Mouse (Mus musculus) MEL (cell line): Measurements from ENCODE around the gene Rala. TPM values are rescaled to one million over a fixed set of nuclear protein-coding genes. Genes with fewer than 3 reads are reported as not detected.

Source experiments
- DNase-seq: peaks from one replicate; pipeline ENCODE4 v3.0.0; 2011; ENCODE audit warnings: low read depth, low spot score
- H3K27ac ChIP-seq: 2 replicates; pipeline ENCODE4 v1.5.1; 2012; ENCODE audit warnings: low read depth, mild to moderate bottlenecking, control low read depth, low read length, moderate library complexity; ENCODE audit not compliant: control insufficient read depth
- H3K27me3 ChIP-seq, 2 experiments: fragments of 150-350 bp in 1 of 2; sonication (generic) in 1 of 2; 2 replicates each; pipeline ENCODE4 v1.6.1; 2012; ENCODE audit warnings: low read length in 2 of 2, mild to moderate bottlenecking in 2 of 2, improper control_type of control experiment in 1 of 2, moderate library complexity in 1 of 2; ENCODE audit not compliant: insufficient read depth in 2 of 2, control insufficient read depth in 1 of 2
- H3K36me3 ChIP-seq, 2 experiments: 2 replicates each; pipeline ENCODE4 v1.6.1; 2012 to 2014; ENCODE audit warnings: low read length in 2 of 2, improper control_type of control experiment in 1 of 2, inconsistent platforms in 1 of 2, mild to moderate bottlenecking in 1 of 2; ENCODE audit not compliant: insufficient read depth in 2 of 2, control insufficient read depth in 1 of 2
- H3K4me1 ChIP-seq, 2 experiments: fragments of 150-350 bp in 1 of 2; sonication (generic) in 1 of 2; 2 replicates each; pipeline ENCODE4 v1.6.1; 2012; ENCODE audit warnings: low read length in 2 of 2, improper control_type of control experiment in 1 of 2, mild to moderate bottlenecking in 1 of 2; ENCODE audit not compliant: insufficient read depth in 2 of 2, control insufficient read depth in 1 of 2
- H3K4me3 ChIP-seq, 2 experiments: fragments of 150-350 bp in 1 of 2; sonication (generic) in 1 of 2; 2 replicates each; pipeline ENCODE4 v1.5.1; 2012; ENCODE audit warnings: low read depth in 2 of 2, low read length in 2 of 2, mild to moderate bottlenecking in 2 of 2, moderate library complexity in 2 of 2, control low read depth in 1 of 2, improper control_type of control experiment in 1 of 2; ENCODE audit not compliant: control insufficient read depth in 1 of 2, insufficient read depth in 1 of 2
- H3K79me2 ChIP-seq: 2 replicates; pipeline ENCODE4 v1.6.1; 2012; ENCODE audit warnings: mild to moderate bottlenecking, low read length, moderate library complexity; ENCODE audit not compliant: control insufficient read depth, poor library complexity, insufficient read depth
- H3K9ac ChIP-seq: 2 replicates; pipeline ENCODE4 v1.6.1; 2012; ENCODE audit warnings: low read depth, mild to moderate bottlenecking, control low read depth, low read length, moderate library complexity; ENCODE audit not compliant: control insufficient read depth, poor library complexity, severe bottlenecking
- H3K9me3 ChIP-seq: fragments of 150-350 bp; sonication (generic); replicated peaks from 2 replicates; pipeline ENCODE4 v1.6.1; 2012; ENCODE audit warnings: mild to moderate bottlenecking, low read length, improper control_type of control experiment, moderate library complexity; ENCODE audit not compliant: insufficient read depth
- CHD1 ChIP-seq: IDR thresholded peaks from 2 replicates; pipeline ENCODE4 v1.6.1; 2012; ENCODE audit warnings: low read depth, mild to moderate bottlenecking, inconsistent platforms, low read length, improper control_type of control experiment
- CTCF ChIP-seq, 3 experiments: IDR thresholded peaks in 2 of 3; conservative IDR thresholded peaks in 1 of 3; 2 replicates each; pipeline ENCODE4 v1.5.1; 2011 to 2012; ENCODE audit warnings: low read length in 3 of 3, low read depth in 2 of 3, mild to moderate bottlenecking in 2 of 3, improper control_type of control experiment in 1 of 3, inconsistent platforms in 1 of 3, mixed read lengths in 1 of 3, moderate library complexity in 1 of 3; ENCODE audit not compliant: control insufficient read depth in 1 of 3, insufficient read depth in 1 of 3, poor library complexity in 1 of 3, severe bottlenecking in 1 of 3
- E2F4 ChIP-seq: IDR thresholded peaks from 2 replicates; pipeline ENCODE4 v1.6.1; 2011; ENCODE audit warnings: low read depth, low read length, improper control_type of control experiment, borderline replicate concordance
- ELF1 ChIP-seq: IDR thresholded peaks from 2 replicates; pipeline ENCODE4 v1.6.1; 2014; ENCODE audit warnings: low read depth, mild to moderate bottlenecking, inconsistent platforms, low read length, improper control_type of control experiment, moderate library complexity
- EP300 ChIP-seq, 2 experiments: IDR thresholded peaks; 2 replicates each; pipeline ENCODE4 v1.6.1; 2011; ENCODE audit warnings: improper control_type of control experiment in 2 of 2, low read length in 2 of 2, low read depth in 1 of 2, mild to moderate bottlenecking in 1 of 2
- ETS1 ChIP-seq: IDR thresholded peaks from 2 replicates; pipeline ENCODE4 v1.6.1; 2012; ENCODE audit warnings: low read depth, mild to moderate bottlenecking, inconsistent platforms, low read length, improper control_type of control experiment, moderate library complexity
- GABPA ChIP-seq: IDR thresholded peaks from 2 replicates; pipeline ENCODE4 v1.6.1; 2012; ENCODE audit warnings: low read depth, mild to moderate bottlenecking, inconsistent platforms, low read length, improper control_type of control experiment, moderate library complexity
- GATA1 ChIP-seq: IDR thresholded peaks from 2 replicates; pipeline ENCODE4 v1.6.1; 2011; ENCODE audit warnings: low read depth, low read length, improper control_type of control experiment
- JUND ChIP-seq: IDR thresholded peaks from 2 replicates; pipeline ENCODE4 v1.6.1; 2011; ENCODE audit warnings: low read depth, mild to moderate bottlenecking, improper control_type of control experiment, low read length
- KAT2A ChIP-seq: conservative IDR thresholded peaks from 2 replicates; pipeline ENCODE4 v1.6.1; 2012; ENCODE audit warnings: low read depth, low read length, improper control_type of control experiment, inconsistent platforms
- MAFK ChIP-seq: IDR thresholded peaks from 2 replicates; pipeline ENCODE4 v1.6.1; 2011; ENCODE audit warnings: low read depth, mild to moderate bottlenecking, low read length, improper control_type of control experiment, borderline replicate concordance
- MAX ChIP-seq: IDR thresholded peaks from 2 replicates; pipeline ENCODE4 v1.6.1; 2011; ENCODE audit warnings: low read length, improper control_type of control experiment
- MAZ ChIP-seq: IDR thresholded peaks from 2 replicates; pipeline ENCODE4 v1.6.1; 2012; ENCODE audit warnings: low read depth, mild to moderate bottlenecking, inconsistent platforms, low read length, improper control_type of control experiment
- MEF2A ChIP-seq: IDR thresholded peaks from 2 replicates; pipeline ENCODE4 v1.6.1; 2014; ENCODE audit warnings: low read depth, mild to moderate bottlenecking, inconsistent platforms, low read length, improper control_type of control experiment; ENCODE audit not compliant: poor library complexity, insufficient replicate concordance, severe bottlenecking; ENCODE audit errors: extremely low read depth
- MYB ChIP-seq: IDR thresholded peaks from 2 replicates; pipeline ENCODE4 v1.6.1; 2011; ENCODE audit warnings: mild to moderate bottlenecking, low read depth, low read length, improper control_type of control experiment
- MYC ChIP-seq: IDR thresholded peaks from 2 replicates; pipeline ENCODE4 v1.6.1; 2011; ENCODE audit warnings: low read depth, mild to moderate bottlenecking, low read length, improper control_type of control experiment, moderate library complexity
- NELFE ChIP-seq: IDR thresholded peaks from 2 replicates; pipeline ENCODE4 v1.6.1; 2011; ENCODE audit warnings: low read depth, low read length, improper control_type of control experiment
- NRF1 ChIP-seq: IDR thresholded peaks from 2 replicates; pipeline ENCODE4 v1.6.1; 2014; ENCODE audit warnings: low read depth, mild to moderate bottlenecking, inconsistent platforms, low read length, improper control_type of control experiment, moderate library complexity; ENCODE audit not compliant: poor library complexity, insufficient read depth, severe bottlenecking
- POLR2A ChIP-seq, 2 experiments: IDR thresholded peaks; 2 replicates each; pipeline ENCODE4 v1.6.1; 2011 to 2012; ENCODE audit warnings: low read length in 2 of 2, mild to moderate bottlenecking in 2 of 2, control low read depth in 1 of 2, improper control_type of control experiment in 1 of 2, low read depth in 1 of 2, moderate library complexity in 1 of 2; ENCODE audit not compliant: control insufficient read depth in 1 of 2, insufficient read depth in 1 of 2, poor library complexity in 1 of 2
- POLR2AphosphoS2 ChIP-seq: IDR thresholded peaks from 2 replicates; pipeline ENCODE4 v1.6.1; 2011; ENCODE audit warnings: low read length, improper control_type of control experiment
- POLR2AphosphoS5 ChIP-seq: IDR thresholded peaks from 2 replicates; pipeline ENCODE4 v1.6.1; 2012; ENCODE audit warnings: low read depth, borderline replicate concordance, mild to moderate bottlenecking, inconsistent platforms, low read length, moderate library complexity, mixed read lengths
- RAD21 ChIP-seq: IDR thresholded peaks from 2 replicates; pipeline ENCODE4 v1.6.1; 2011; ENCODE audit warnings: mild to moderate bottlenecking, low read depth, low read length, improper control_type of control experiment
- RCOR1 ChIP-seq: IDR thresholded peaks from 2 replicates; pipeline ENCODE4 v1.6.1; 2012; ENCODE audit warnings: low read depth, mild to moderate bottlenecking, inconsistent platforms, low read length, improper control_type of control experiment
- SIN3A ChIP-seq: IDR thresholded peaks from 2 replicates; pipeline ENCODE4 v1.6.1; 2012; ENCODE audit warnings: low read length, improper control_type of control experiment, inconsistent platforms
- SMC3 ChIP-seq: IDR thresholded peaks from 2 replicates; pipeline ENCODE4 v1.6.1; 2011; ENCODE audit warnings: low read depth, low read length, improper control_type of control experiment
- TAL1 ChIP-seq: IDR thresholded peaks from 2 replicates; pipeline ENCODE4 v1.6.1; 2012; ENCODE audit warnings: mild to moderate bottlenecking, inconsistent platforms, low read length, moderate library complexity, mixed read lengths
- TBP ChIP-seq: IDR thresholded peaks from 2 replicates; pipeline ENCODE4 v1.8.0; 2011; ENCODE audit warnings: low read depth, low read length, improper control_type of control experiment
- TCF12 ChIP-seq: IDR thresholded peaks from 2 replicates; pipeline ENCODE4 v1.6.1; 2014; ENCODE audit warnings: low read depth, mild to moderate bottlenecking, inconsistent platforms, low read length, improper control_type of control experiment, moderate library complexity
- UBTF ChIP-seq: IDR thresholded peaks from 2 replicates; pipeline ENCODE4 v1.6.1; 2012; ENCODE audit warnings: low read depth, mild to moderate bottlenecking, inconsistent platforms, low read length, improper control_type of control experiment, moderate library complexity, borderline replicate concordance; ENCODE audit not compliant: insufficient read depth
- USF1 ChIP-seq: IDR thresholded peaks from 2 replicates; pipeline ENCODE4 v1.6.1; 2014; ENCODE audit warnings: low read depth, mild to moderate bottlenecking, inconsistent platforms, low read length, improper control_type of control experiment, moderate library complexity
- USF2 ChIP-seq, 2 experiments: IDR thresholded peaks; 2 replicates each; pipeline ENCODE4 v1.6.1; 2011 to 2012; ENCODE audit warnings: improper control_type of control experiment in 2 of 2, low read length in 2 of 2, borderline replicate concordance in 1 of 2, inconsistent platforms in 1 of 2, low read depth in 1 of 2, mild to moderate bottlenecking in 1 of 2; ENCODE audit not compliant: insufficient read depth in 1 of 2
- ZC3H11A ChIP-seq: IDR thresholded peaks from 2 replicates; pipeline ENCODE4 v1.6.1; 2012; ENCODE audit warnings: low read depth, mild to moderate bottlenecking, inconsistent platforms, low read length, improper control_type of control experiment
- ZKSCAN1 ChIP-seq: IDR thresholded peaks from 2 replicates; pipeline ENCODE4 v1.6.1; 2012; ENCODE audit warnings: low read depth, mild to moderate bottlenecking, inconsistent platforms, low read length, improper control_type of control experiment, moderate library complexity
- ZMIZ1 ChIP-seq: IDR thresholded peaks from 2 replicates; pipeline ENCODE4 v1.6.1; 2012; ENCODE audit warnings: low read depth, mild to moderate bottlenecking, inconsistent platforms, low read length, improper control_type of control experiment, moderate library complexity
- ZNF384 ChIP-seq: IDR thresholded peaks from 2 replicates; pipeline ENCODE4 v1.6.1; 2012; ENCODE audit warnings: low read depth, mild to moderate bottlenecking, inconsistent platforms, low read length, improper control_type of control experiment
- polyA plus RNA-seq, 2 experiments: library from polyadenylated mRNA; stranded (reverse) in 1 of 2; unstranded in 1 of 2; fragments of >175 nt in 1 of 2; fragments of >200 nt in 1 of 2; gene quantifications; 2 replicates each; pipeline versions ENCODE4 v1.2.1 to v1.2.4; 2012; ENCODE audit warnings: low replicate concordance in 2 of 2, low read depth in 1 of 2; ENCODE audit not compliant: insufficient read length in 2 of 2, insufficient read depth in 1 of 2, missing spikeins in 1 of 2
- total RNA-seq: library from RNA; depleted of rRNA; stranded (reverse); fragments of 300-350 nt; gene quantifications from 2 replicates; pipeline ENCODE4 v1.2.3, GENCODE M21; 2012

The Rala gene
- total and polyA plus RNA-seq, 3 experiments, result 12.9 to 30.7 TPM; not detected in 1

DNA sequence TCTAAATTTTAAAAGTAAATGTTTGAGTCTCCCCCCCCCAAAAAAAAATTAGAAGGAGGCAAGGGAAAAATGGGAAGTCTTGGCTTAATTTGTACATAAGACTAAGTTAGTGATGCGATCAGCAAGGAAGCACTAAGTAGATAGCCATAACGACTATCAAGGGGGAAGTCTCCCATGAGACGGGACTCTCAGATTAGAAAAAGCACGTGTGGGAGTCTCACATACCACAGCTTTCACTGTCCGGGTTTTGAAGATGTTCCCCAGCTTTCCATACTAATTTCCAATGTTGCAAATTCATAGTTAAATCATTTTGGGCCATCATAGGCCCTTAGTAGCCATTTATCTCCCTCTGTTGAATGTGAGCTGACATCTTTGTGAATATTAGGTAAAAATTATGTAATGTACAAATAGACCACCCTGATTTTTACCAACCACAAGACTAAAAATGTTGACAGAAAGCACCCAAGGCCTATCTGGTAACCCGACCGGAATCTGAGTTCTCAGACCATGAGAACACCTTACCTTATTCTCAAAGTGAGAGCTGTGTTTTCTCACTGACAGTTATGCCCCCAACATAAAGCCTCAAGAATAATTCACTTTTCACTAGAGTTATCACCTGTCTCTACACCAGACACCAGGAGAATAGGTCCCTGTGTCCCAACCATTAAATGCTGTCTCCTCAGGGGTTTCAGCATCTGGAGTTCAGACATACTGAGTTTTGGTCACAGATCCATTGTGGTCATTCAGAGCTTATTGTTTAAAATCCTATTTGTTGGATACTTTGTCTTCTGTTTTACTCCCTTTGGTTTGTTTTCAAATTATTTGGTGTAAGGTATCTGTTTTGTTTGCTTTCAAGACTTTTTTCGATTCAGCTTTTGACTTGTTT is 33.1 kb upstream of the Rala start:
- H3K27ac ChIP-seq, result no peak overlapping the region
- DNase-seq, result peak; percentile 21
- no peak for TF ChIP-seq GABPA
- TF ChIP-seq EP300 (IDR thresholded peaks at IDR 0.05; ENCODE audit: low read depth in 1 of 2, low read length in 2 of 2), result no peak
- TF ChIP-seq ZMIZ1, result peak; percentile 93
- TF ChIP-seq ZNF384, result no peak
- TF ChIP-seq TAL1, result no peak
- TF ChIP-seq CTCF (IDR thresholded peaks at IDR 0.05 in 2 of 3, conservative IDR thresholded peaks at IDR 0.05 in 1 of 3; ENCODE audit: control insufficient read depth in 1 of 3, insufficient read depth in 1 of 3, low read depth in 2 of 3, low read length in 3 of 3, poor library complexity in 1 of 3, severe bottlenecking in 1 of 3), result no peak
- no peak for TF ChIP-seq RCOR1
- no peak for TF ChIP-seq ELF1
- TF ChIP-seq MAX, result peak; percentile 46; the same call in 1 of the 2 replicates
- TF ChIP-seq ETS1, result peak; percentile 42; the same call in 1 of the 2 replicates
- no peak for TF ChIP-seq ZC3H11A
- no peak for TF ChIP-seq USF2 (IDR thresholded peaks at IDR 0.05; ENCODE audit: borderline replicate concordance in 1 of 2, insufficient read depth in 1 of 2, low read depth in 1 of 2, low read length in 2 of 2)
- TF ChIP-seq USF1, result no peak
- 0 out of 2 replicates have a peak, but pooled peaks have one; percentile 29 for TF ChIP-seq MYC
- TF ChIP-seq MYB, result no peak
- TF ChIP-seq ZKSCAN1, result no peak
- no peak for TF ChIP-seq E2F4
- no peak for TF ChIP-seq RAD21
- TF ChIP-seq NRF1, result no peak
- no peak for TF ChIP-seq JUND
- peak; percentile 39; the same call in 1 of the 2 replicates for TF ChIP-seq NELFE
- no peak for TF ChIP-seq MEF2A
- no peak for TF ChIP-seq KAT2A
- TF ChIP-seq POLR2AphosphoS2, result no peak; the same call in 1 of the 2 replicates
- TF ChIP-seq UBTF, result no peak
- no peak for TF ChIP-seq MAFK
- TF ChIP-seq POLR2AphosphoS5, result no peak
- peak in 1 of 2 experiments; percentile 43; a peak in 1 of 4 replicates for TF ChIP-seq POLR2A (IDR thresholded peaks at IDR 0.05; ENCODE audit: control insufficient read depth in 1 of 2, insufficient read depth in 1 of 2, low read depth in 1 of 2, low read length in 2 of 2, poor library complexity in 1 of 2)
- no peak for TF ChIP-seq SIN3A
- no peak for TF ChIP-seq MAZ
- no peak for TF ChIP-seq GATA1
- TF ChIP-seq CHD1, result no peak
- TF ChIP-seq TCF12, result no peak
- peak; percentile 77 for TF ChIP-seq TBP
- TF ChIP-seq SMC3, result no peak

More for the DNA sequence above, 33.1 kb upstream of the Rala start:
- Histone ChIP-seq H3K9ac (no peak overlapping the region), H3K36me3 (peaks cover 0 to 15% of the 10 kb centered on the region in 2 experiments; a peak in 2 of 4 replicates), H3K79me2 (no peaks in the 10 kb centered on the region), H3K9me3 (no peaks in the 10 kb centered on the region), H3K4me1 (peaks cover 0 to 3% of the 10 kb centered on the region in 2 experiments; a peak in 2 of 4 replicates), H3K27me3 (no peaks in the 10 kb centered on the region; a peak in 2 of 4 replicates), H3K4me3 (no peak overlapping the region)
